ENCODE assay signal across 16 mouse cellular contexts in the genomic region with DNA sequence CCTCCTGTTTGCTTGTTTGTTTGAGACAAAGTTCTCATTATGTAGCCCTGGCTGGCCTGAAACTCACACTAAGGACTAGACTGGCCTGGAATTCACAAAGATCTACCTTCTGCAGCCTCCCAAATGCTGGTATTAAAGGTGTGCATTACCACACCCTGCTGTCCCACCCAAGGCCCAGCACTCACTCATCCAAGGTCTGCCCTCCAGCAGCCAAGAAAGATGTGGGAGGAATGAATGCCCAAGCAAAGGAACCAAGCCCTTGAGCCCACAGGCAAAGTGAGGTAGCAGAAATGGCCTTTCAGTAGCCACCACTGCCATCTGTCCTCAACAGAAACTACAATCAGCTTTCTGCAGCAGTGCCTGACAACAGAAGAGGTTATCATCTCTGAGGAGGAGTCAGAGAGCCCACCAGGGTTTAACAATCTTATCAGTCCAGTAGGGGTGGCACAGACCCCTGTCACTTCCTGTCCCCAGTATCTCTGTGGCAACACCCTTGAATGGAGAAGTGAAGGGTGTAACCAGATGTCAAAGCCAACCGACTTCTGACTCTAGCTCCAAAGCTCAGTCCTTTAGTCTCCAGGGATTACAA. TPM values are rescaled to one million over a fixed set of nuclear protein-coding genes. Genes with fewer than 3 reads are reported as not detected.
DNase-seq lines count a peak whose midpoint lies in the region; ATAC-seq and TF ChIP-seq lines count a peak whose summit lies in the region.
"Had no signal": no experiment of that assay in that cellular context is flagged by ENCODE, and none has a peak within 500 bp of the region (broad histone marks: within the 10 kb centered on the region; RNA-seq: fewer than 3 reads in every experiment).

No protein-coding gene starts in this region.

- peak overlapping the region; percentile 46 for H3K9ac ChIP-seq in liver, embryonic 16.5 days (ENCODE audit: low read depth, low read length)
- H3K9ac ChIP-seq: forebrain, postnatal 0 days; hindbrain, embryonic 13.5 days; midbrain, embryonic 12.5 days had no signal

- no peaks in the 10 kb centered on the region for H3K27me3 ChIP-seq in heart, embryonic 10.5 days (ENCODE audit: insufficient read depth, poor library complexity, severe bottlenecking)
- H3K27me3 ChIP-seq in G1E (ENCODE audit: insufficient read depth, low read length): no peaks in the 10 kb centered on the region
- H3K27me3 ChIP-seq in erythroblast, embryonic 14.5 days (ENCODE audit: control insufficient read depth): no peaks in the 10 kb centered on the region
- H3K27me3 ChIP-seq in liver, embryonic 16.5 days (ENCODE audit: control insufficient read depth, insufficient read depth, low read depth, low read length): no peaks in the 10 kb centered on the region
- H3K27me3 ChIP-seq: hindbrain, embryonic 13.5 days; midbrain, embryonic 12.5 days had no signal

- H3K4me2 ChIP-seq in liver, embryonic 16.5 days (ENCODE audit: low read depth, low read length): peak overlapping the region; percentile 69
- H3K4me2 ChIP-seq: hindbrain, embryonic 13.5 days; midbrain, embryonic 12.5 days had no signal

- intact Hi-C loops in heart, postnatal 14 days (cut with DNase I): no loop called here
- intact Hi-C loops in left cerebral cortex, adult 2 months (cut with DNase I): no loop called here

- ATAC-seq in G1E (ENCODE audit: extremely low read depth, insufficient number of reproducible peaks, low FRiP score, poor library complexity, severe bottlenecking): peak; percentile 87
- peak; percentile 74 for ATAC-seq in liver, embryonic 16.5 days (ENCODE audit: low read depth)
- ATAC-seq: activated CD4-positive, CD25-positive, alpha-beta regulatory T cell, adult 4 months; forebrain, postnatal 0 days had no signal

- peak; percentile 94 for DNase-seq in heart, embryonic 10.5 days (ENCODE audit: low spot score)
- no peak for DNase-seq in heart, postnatal 14 days
- peak; percentile 74 for DNase-seq in G1E (ENCODE audit: low spot score)
- DNase-seq in left cerebral cortex, adult 2 months (ENCODE audit: extremely low spot score in 1 of 2, low spot score in 2 of 2): no peak
- no peak for DNase-seq in adrenal gland, adult 2 months
- no peak for DNase-seq in frontal cortex, postnatal 36 days (ENCODE audit: low spot score in 2 of 2)
- DNase-seq: cerebellum, postnatal 14 days; forebrain, postnatal 0 days; gastrocnemius, postnatal 36 days; kidney, adult 18-20 months; lung, adult 18-20 months had no signal

- H3K4me3 ChIP-seq in heart, embryonic 10.5 days: no peak overlapping the region
- H3K4me3 ChIP-seq in G1E (ENCODE audit: low read depth, low read length): peak overlapping the region; percentile 61
- H3K4me3 ChIP-seq in erythroblast, embryonic 14.5 days (replicated peaks): peak overlapping the region; percentile 55
- peak overlapping the region; percentile 26 for H3K4me3 ChIP-seq in liver, embryonic 16.5 days (ENCODE audit: low read depth, low read length)
- H3K4me3 ChIP-seq in left cerebral cortex, adult 2 months: no peak overlapping the region
- H3K4me3 ChIP-seq: hindbrain, embryonic 13.5 days; midbrain, embryonic 12.5 days had no signal

- H3K36me3 ChIP-seq in heart, embryonic 10.5 days: no peaks in the 10 kb centered on the region
- peaks cover 3% of the 10 kb centered on the region for H3K36me3 ChIP-seq in G1E (replicated peaks)
- H3K36me3 ChIP-seq in erythroblast, embryonic 14.5 days (ENCODE audit: control insufficient read depth): peaks cover 3% of the 10 kb centered on the region; the same call in 1 of the 2 replicates
- no peaks in the 10 kb centered on the region for H3K36me3 ChIP-seq in liver, embryonic 16.5 days (ENCODE audit: control insufficient read depth, insufficient read depth)
- H3K36me3 ChIP-seq: hindbrain, embryonic 13.5 days; midbrain, embryonic 12.5 days had no signal

- H3K4me1 ChIP-seq in heart, embryonic 10.5 days: peaks cover 17% of the 10 kb centered on the region
- peaks cover 49% of the 10 kb centered on the region for H3K4me1 ChIP-seq in G1E (ENCODE audit: insufficient read depth, low read depth, low read length)
- peaks cover 62% of the 10 kb centered on the region for H3K4me1 ChIP-seq in erythroblast, embryonic 14.5 days (ENCODE audit: control insufficient read depth)
- H3K4me1 ChIP-seq in liver, embryonic 16.5 days (ENCODE audit: control insufficient read depth, low read depth, low read length): peaks cover 46% of the 10 kb centered on the region
- H3K4me1 ChIP-seq: hindbrain, embryonic 13.5 days; midbrain, embryonic 12.5 days had no signal

- TF ChIP-seq CTCF in G1E (IDR thresholded peaks at IDR 0.05; ENCODE audit: low read depth, low read length): no peak
- no peak for TF ChIP-seq CTCF in left cerebral cortex, adult 2 months (IDR thresholded peaks at IDR 0.05)

- no peaks in the 10 kb centered on the region for H3K9me3 ChIP-seq in heart, embryonic 10.5 days
- no peaks in the 10 kb centered on the region for H3K9me3 ChIP-seq in G1E (replicated peaks)
- H3K9me3 ChIP-seq in erythroblast, embryonic 14.5 days (ENCODE audit: control insufficient read depth, low read length): no peaks in the 10 kb centered on the region
- no peaks in the 10 kb centered on the region for H3K9me3 ChIP-seq in liver, embryonic 16.5 days (replicated peaks; ENCODE audit: control insufficient read depth, low read length)
- H3K9me3 ChIP-seq: hindbrain, embryonic 13.5 days; midbrain, embryonic 12.5 days had no signal

- peak overlapping the region; percentile 76; the same call in 1 of the 2 replicates for H3K27ac ChIP-seq in heart, embryonic 10.5 days
- H3K27ac ChIP-seq in liver, embryonic 16.5 days (ENCODE audit: low read length): peak overlapping the region; percentile 91
- H3K27ac ChIP-seq in left cerebral cortex, adult 2 months: no peak overlapping the region
- H3K27ac ChIP-seq: hindbrain, embryonic 13.5 days; midbrain, embryonic 12.5 days had no signal

- WGBS in heart, embryonic 10.5 days: 7% methylated on average over 1 of the region's 1 CpGs
- WGBS in liver, embryonic 16.5 days (ENCODE audit: insufficient replicate concordance): 0% methylated on average over 1 of the region's 1 CpGs

RNA-seq across cellular contexts. Expression of gene Hdgf, which starts 5.0 kb away (rescaled TPM):
- 182 and 248 TPM in 2 replicates for polyA plus RNA-seq in heart, embryonic 10.5 days (2016; fragmentation: Nextera tagmentation; extraction: Ambion mirVana)
- total RNA-seq in heart, postnatal 14 days (2021): 10 to 100 TPM; 88.2 to 91.9 TPM
- total RNA-seq in G1E (2014; fragmentation: Nextera tagmentation) (722 and 799 TPM in 2 replicates), G1E (2017) (506 and 578 TPM in 2 replicates)
- polyA plus RNA-seq in G1E (2012): 1,810 and 2,017 TPM in 2 replicates
- polyA plus RNA-seq in erythroblast, embryonic 14.5 days (2012): 86.9 and 109 TPM in 2 replicates
- polyA plus RNA-seq in liver, embryonic 16.5 days (2015; fragmentation: Nextera tagmentation; extraction: Ambion mirVana): 53.6 and 57.1 TPM in 2 replicates
- 100 to 1,000 TPM; 148 to 151 TPM for total RNA-seq in left cerebral cortex, adult 2 months (2021)
- 100 to 1,000 TPM; 181 to 206 TPM for total RNA-seq in adrenal gland, adult 2 months (2021)
- 54.3 and 64.8 TPM in 2 replicates for polyA plus RNA-seq in adrenal gland, adult 2 months (2012; rRNA removed)

RNA-seq across cellular contexts. Expression of gene Prcc, which starts 15.7 kb away (rescaled TPM):
- 11.8 and 13.6 TPM in 2 replicates for polyA plus RNA-seq in heart, embryonic 10.5 days (2016; fragmentation: Nextera tagmentation; extraction: Ambion mirVana)
- 10 to 100 TPM; 47.8 to 49.3 TPM for total RNA-seq in heart, postnatal 14 days (2021)
- total RNA-seq in G1E (2014; fragmentation: Nextera tagmentation) (41.3 and 44.7 TPM in 2 replicates), G1E (2017) (28.5 and 32.3 TPM in 2 replicates)
- polyA plus RNA-seq in G1E (2012): 75.9 and 99.7 TPM in 2 replicates
- polyA plus RNA-seq in erythroblast, embryonic 14.5 days (2012): 11.4 and 11.7 TPM in 2 replicates
- 4.1 and 4.7 TPM in 2 replicates for polyA plus RNA-seq in liver, embryonic 16.5 days (2015; fragmentation: Nextera tagmentation; extraction: Ambion mirVana)
- 10 to 100 TPM; 58.3 to 60.6 TPM for total RNA-seq in left cerebral cortex, adult 2 months (2021)
- 10 to 100 TPM; 48.0 to 52.0 TPM for total RNA-seq in adrenal gland, adult 2 months (2021)
- 28.5 and 32.5 TPM in 2 replicates for polyA plus RNA-seq in adrenal gland, adult 2 months (2012; rRNA removed)

RNA-seq across cellular contexts. Expression of gene Mrpl24, which starts 18.2 kb away (rescaled TPM):
- 64.2 and 71.3 TPM in 2 replicates for polyA plus RNA-seq in heart, embryonic 10.5 days (2016; fragmentation: Nextera tagmentation; extraction: Ambion mirVana)
- total RNA-seq in heart, postnatal 14 days (2021): 10 to 100 TPM; 65.8 to 71.0 TPM
- 289 and 317 TPM in 2 replicates for total RNA-seq in G1E (2014; fragmentation: Nextera tagmentation)
- total RNA-seq in G1E (2017): 183 and 204 TPM in 2 replicates
- 21.2 and 24.9 TPM in 2 replicates for polyA plus RNA-seq in G1E (2012)
- polyA plus RNA-seq in erythroblast, embryonic 14.5 days (2012): 0.97 and 1.1 TPM in 2 replicates
- 35.1 and 35.8 TPM in 2 replicates for polyA plus RNA-seq in liver, embryonic 16.5 days (2015; fragmentation: Nextera tagmentation; extraction: Ambion mirVana)
- total RNA-seq in left cerebral cortex, adult 2 months (2021): 10 to 100 TPM; 52.6 to 55.1 TPM
- 100 to 1,000 TPM; 114 to 120 TPM for total RNA-seq in adrenal gland, adult 2 months (2021)
- polyA plus RNA-seq in adrenal gland, adult 2 months (2012; rRNA removed): 15.1 and 18.0 TPM in 2 replicates

RNA-seq across cellular contexts. Expression of gene Isg20l2, which starts 29.0 kb away (rescaled TPM):
- 39.6 and 55.1 TPM in 2 replicates for polyA plus RNA-seq in heart, embryonic 10.5 days (2016; fragmentation: Nextera tagmentation; extraction: Ambion mirVana)
- 10 to 100 TPM; 15.7 TPM for total RNA-seq in heart, postnatal 14 days (2021)
- total RNA-seq in G1E (2014; fragmentation: Nextera tagmentation) (67.3 and 70.8 TPM in 2 replicates), G1E (2017) (54.1 and 54.9 TPM in 2 replicates)
- 15.8 and 18.3 TPM in 2 replicates for polyA plus RNA-seq in G1E (2012)
- 0.25 and 0.26 TPM in 2 replicates for polyA plus RNA-seq in erythroblast, embryonic 14.5 days (2012)
- 17.2 and 17.5 TPM in 2 replicates for polyA plus RNA-seq in liver, embryonic 16.5 days (2015; fragmentation: Nextera tagmentation; extraction: Ambion mirVana)
- total RNA-seq in left cerebral cortex, adult 2 months (2021): 10 to 100 TPM; 15.1 to 15.6 TPM
- total RNA-seq in adrenal gland, adult 2 months (2021): 10 to 100 TPM; 16.3 to 21.4 TPM
- polyA plus RNA-seq in adrenal gland, adult 2 months (2012; rRNA removed): 9.4 and 9.7 TPM in 2 replicates

RNA-seq across cellular contexts. Expression of gene Rrnad1, which starts 29.4 kb away (rescaled TPM):
- polyA plus RNA-seq in heart, embryonic 10.5 days (2016; fragmentation: Nextera tagmentation; extraction: Ambion mirVana): 16.8 and 21.0 TPM in 2 replicates
- total RNA-seq in heart, postnatal 14 days (2021): 1 to 10 TPM; 6.9 to 8.5 TPM
- total RNA-seq in G1E (2014; fragmentation: Nextera tagmentation) (14.9 and 20.4 TPM in 2 replicates), G1E (2017) (19.2 and 24.8 TPM in 2 replicates)
- 28.7 and 38.2 TPM in 2 replicates for polyA plus RNA-seq in G1E (2012)
- 1.3 TPM in 2 replicates for polyA plus RNA-seq in erythroblast, embryonic 14.5 days (2012)
- polyA plus RNA-seq in liver, embryonic 16.5 days (2015; fragmentation: Nextera tagmentation; extraction: Ambion mirVana): 5.2 and 5.7 TPM in 2 replicates
- 10 to 100 TPM; 22.9 to 24.7 TPM for total RNA-seq in left cerebral cortex, adult 2 months (2021)
- 10 to 100 TPM; 13.1 to 16.3 TPM for total RNA-seq in adrenal gland, adult 2 months (2021)
- 41.5 and 44.6 TPM in 2 replicates for polyA plus RNA-seq in adrenal gland, adult 2 months (2012; rRNA removed)

Comparison
In these comparisons a context has a peak if more than half of its experiments do, and no peak if none do; other contexts are left out.
1. DNase-seq: peak in heart, embryonic 10.5 days (single experiment) and G1E (single experiment); none in heart, postnatal 14 days (0 of 2), left cerebral cortex, adult 2 months (0 of 2), adrenal gland, adult 2 months (single experiment) and frontal cortex, postnatal 36 days (0 of 2).
2. H3K4me3 ChIP-seq: peak in G1E (single experiment), erythroblast, embryonic 14.5 days (single experiment) and liver, embryonic 16.5 days (single experiment); none in heart, embryonic 10.5 days (single experiment) and left cerebral cortex, adult 2 months (single experiment).